Mouse (Mus musculus): ENCODE measurements around the gene Gpr174. TPM values are rescaled to one million over a fixed set of nuclear protein-coding genes. Genes with fewer than 3 reads are reported as not detected.

The Gpr174 gene
- polyA plus RNA-seq, 1 experiment from 2014 or later, result not detected

- Histone ChIP-seq H3K36me3 (no peaks in the 10 kb centered on the region), H3K9ac (no peak overlapping the region), H3K4me2 (no peak overlapping the region), H3K27me3 (no peaks in the 10 kb centered on the region), H3K4me3 (no peak overlapping the region), H3K9me3 (no peaks in the 10 kb centered on the region), H3K27ac (replicated peaks) (no peak overlapping the region), H3K4me1 (replicated peaks) (no peaks in the 10 kb centered on the region)
- WGBS, result 61% methylated on average over 5 of the region's 5 CpGs
- ATAC-seq (ENCODE audit: low read depth), result no peak
Measured at GRCm38 (mm10) chrX:107312533-107312932, 56.9 kb downstream of the Gpr174 start.

DNA sequence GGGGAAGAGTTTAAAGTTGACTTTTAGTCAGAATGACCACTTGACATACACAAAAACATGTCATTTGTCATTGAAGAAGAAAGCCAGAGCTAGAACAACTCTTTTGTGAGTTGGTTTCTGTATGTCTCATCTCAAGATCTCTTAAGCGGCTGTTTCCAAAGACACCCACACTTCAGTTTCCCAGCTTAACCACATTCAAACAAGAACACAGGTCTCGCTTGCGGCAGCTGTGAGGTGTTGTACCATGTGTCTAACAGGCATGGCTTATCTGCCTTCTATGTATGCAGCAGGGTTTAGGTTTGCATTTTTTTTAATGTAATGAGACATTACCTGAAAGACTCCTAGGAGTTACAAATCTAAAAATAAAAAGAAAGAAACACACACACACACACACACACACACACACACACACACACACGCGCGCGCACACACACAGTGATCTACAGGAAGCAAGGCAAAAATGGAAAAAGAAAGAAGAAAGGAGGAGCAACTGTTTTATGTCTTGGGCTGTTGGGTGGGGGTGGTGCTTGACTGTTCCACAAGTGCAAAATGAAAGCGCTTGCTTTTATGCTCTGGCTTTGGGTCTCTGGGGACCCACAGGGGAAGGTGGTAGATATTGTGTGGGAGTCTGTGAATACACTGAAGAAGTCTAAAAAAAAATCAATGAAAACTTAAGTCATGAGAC, 70.2 kb downstream of the Gpr174 start:
- H3K36me3 ChIP-seq, result no peaks in the 10 kb centered on the region
- ATAC-seq (ENCODE audit: low read depth), result no peak
- H3K27ac ChIP-seq (replicated peaks), result no peak overlapping the region
- no peak overlapping the region for H3K9ac ChIP-seq
- no peaks in the 10 kb centered on the region for H3K9me3 ChIP-seq
- 76% methylated on average over 8 of the region's 8 CpGs for WGBS
- no peaks in the 10 kb centered on the region for H3K4me1 ChIP-seq (replicated peaks)
- no peaks in the 10 kb centered on the region for H3K27me3 ChIP-seq
- H3K4me3 ChIP-seq, result no peak overlapping the region
- no peak overlapping the region for H3K4me2 ChIP-seq

DNA sequence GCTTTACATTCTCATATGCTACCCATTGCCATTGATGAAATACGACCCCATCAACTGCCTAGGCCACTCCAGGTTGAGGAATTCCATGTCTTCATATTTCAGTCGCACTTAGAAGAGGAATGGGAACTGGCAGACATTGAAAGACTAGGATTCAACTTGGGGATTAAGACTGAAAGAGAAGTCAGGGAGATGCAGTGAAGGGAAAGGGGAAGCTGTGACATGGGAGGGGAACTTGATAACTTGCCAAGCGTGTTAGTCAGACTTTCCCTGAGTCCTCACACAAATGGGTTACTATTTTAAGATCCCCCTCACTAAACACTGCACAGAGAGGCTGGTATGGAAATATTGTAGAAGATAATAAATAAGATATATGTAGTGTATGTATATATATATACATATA, 74.2 kb downstream of the Gpr174 start:
- Histone ChIP-seq H3K4me1 (replicated peaks) (no peaks in the 10 kb centered on the region), H3K4me2 (no peak overlapping the region), H3K9me3 (no peaks in the 10 kb centered on the region), H3K27ac (replicated peaks) (no peak overlapping the region), H3K9ac (no peak overlapping the region), H3K4me3 (no peak overlapping the region), H3K36me3 (no peaks in the 10 kb centered on the region), H3K27me3 (no peaks in the 10 kb centered on the region)
- 85% methylated on average over 3 of the region's 3 CpGs for WGBS
- ATAC-seq (ENCODE audit: low read depth), result no peak

GRCm38 (mm10) chrX:107336609-107337008, 80.9 kb downstream of the Gpr174 start:
- Histone ChIP-seq H3K27ac (replicated peaks) (no peak overlapping the region), H3K9me3 (no peaks in the 10 kb centered on the region), H3K4me3 (no peak overlapping the region), H3K36me3 (no peaks in the 10 kb centered on the region), H3K4me2 (no peak overlapping the region), H3K4me1 (replicated peaks) (no peaks in the 10 kb centered on the region), H3K27me3 (no peaks in the 10 kb centered on the region), H3K9ac (no peak overlapping the region)
- no peak for ATAC-seq (ENCODE audit: low read depth)
- WGBS, result 95% methylated on average over 1 of the region's 1 CpGs

DNA sequence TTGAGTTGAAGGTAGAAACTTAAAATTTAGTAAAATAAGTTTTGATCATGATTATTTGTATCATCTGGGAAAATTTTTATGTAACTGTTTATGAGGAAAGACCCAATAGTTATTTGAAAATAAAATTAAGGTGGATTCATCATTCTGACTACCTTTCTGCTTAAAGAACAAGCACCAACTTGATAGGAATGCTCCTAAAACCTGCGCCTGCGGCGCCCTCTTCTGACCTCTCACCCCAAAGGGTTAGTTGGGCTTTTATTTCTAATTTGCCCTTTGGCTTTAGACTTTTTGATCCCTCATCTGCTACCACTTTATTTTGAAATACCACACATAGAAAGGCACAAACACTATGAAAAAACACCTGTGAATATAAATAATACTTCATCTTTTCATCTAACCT, 86.3 kb downstream of the Gpr174 start:
- Histone ChIP-seq H3K27ac (replicated peaks) (no peak overlapping the region), H3K4me3 (no peak overlapping the region), H3K9ac (no peak overlapping the region), H3K9me3 (no peaks in the 10 kb centered on the region), H3K4me1 (replicated peaks) (no peaks in the 10 kb centered on the region), H3K4me2 (no peak overlapping the region), H3K27me3 (no peaks in the 10 kb centered on the region), H3K36me3 (no peaks in the 10 kb centered on the region)
- 75% methylated on average over 3 of the region's 3 CpGs for WGBS
- no peak for ATAC-seq (ENCODE audit: low read depth)

Other genes with a start within 250 kb of the Gpr174 start
- 0.08 TPM in 1 of 2 replicates, not detected in the other for gene P2ry10, start 167.4 kb upstream of the Gpr174 start, polyA plus RNA-seq (2015; fragmentation: Nextera tagmentation; extraction: Ambion mirVana)
- gene P2ry10b, start 107.0 kb upstream of the Gpr174 start, polyA plus RNA-seq (2015; fragmentation: Nextera tagmentation; extraction: Ambion mirVana), result 0.18 and 1.6 TPM in 2 replicates
- gene Itm2a, start 147.5 kb downstream of the Gpr174 start, polyA plus RNA-seq (2015; fragmentation: Nextera tagmentation; extraction: Ambion mirVana), result 197 and 228 TPM in 2 replicates

Measured in neural tube, embryonic 13.5 days (tissue).